Mouse (Mus musculus) hindbrain, embryonic 14.5 days (tissue): Measurements from ENCODE around the gene Otop3. TPM values are rescaled to one million over a fixed set of nuclear protein-coding genes. Genes with fewer than 3 reads are reported as not detected.

Experiments used
- ATAC-seq: fragments of 200-750 bp; cut with Nextera tagmentation; 2 replicates; pipeline ENCODE4 v1.8.0; 2017; ENCODE audit warnings: moderate number of reproducible peaks, mild to moderate bottlenecking, moderate TSS enrichment, moderate library complexity; ENCODE audit not compliant: low FRiP score
- DNase-seq: peaks from one replicate; pipeline ENCODE4 v3.0.0-alpha.2; 2015; ENCODE audit warnings: low spot score
- H3K27ac ChIP-seq: fragments of 300-500 bp; sonication (generic); 2 replicates; pipeline ENCODE4 v1.5.1; 2014; ENCODE audit warnings: mild to moderate bottlenecking, moderate library complexity
- H3K27me3 ChIP-seq: fragments of 300-500 bp; sonication (generic); 2 replicates; pipeline ENCODE4 v1.6.1; 2014; ENCODE audit warnings: mild to moderate bottlenecking, low read length, mixed read lengths; ENCODE audit not compliant: control insufficient read depth, insufficient read depth
- H3K36me3 ChIP-seq: fragments of 300-500 bp; sonication (generic); replicated peaks from 2 replicates; pipeline ENCODE4 v1.6.1; 2014; ENCODE audit not compliant: control insufficient read depth, insufficient read depth
- H3K4me1 ChIP-seq: fragments of 300-500 bp; sonication (generic); replicated peaks from 2 replicates; pipeline ENCODE4 v1.6.1; 2014; ENCODE audit warnings: antibody characterized with exemption, low read length, mixed read lengths; ENCODE audit not compliant: control insufficient read depth, insufficient read depth
- H3K4me2 ChIP-seq: fragments of 300-500 bp; sonication (generic); replicated peaks from 2 replicates; pipeline ENCODE4 v1.6.1; 2014; ENCODE audit warnings: mild to moderate bottlenecking, moderate library complexity
- H3K4me3 ChIP-seq: fragments of 300-500 bp; sonication (generic); replicated peaks from 2 replicates; pipeline ENCODE4 v1.5.1; 2014; ENCODE audit warnings: mild to moderate bottlenecking, low read length
- H3K9ac ChIP-seq: fragments of 300-500 bp; sonication (generic); 2 replicates; pipeline ENCODE4 v1.6.1; 2014
- H3K9me3 ChIP-seq: fragments of 300-500 bp; sonication (generic); 2 replicates; pipeline ENCODE4 v1.6.1; 2016; ENCODE audit warnings: low read length; ENCODE audit not compliant: control insufficient read depth
- WGBS: fragments of 180-500 bp; shearing (Covaris S2); extraction: QIAGEN DNeasy Blood & Tissue Kit; methylation state at CpG from one replicate; pipeline ENCODE4 v1.1.7; 2014; 5-methylcytosine and 5-hydroxymethylcytosine counted together
- polyA plus RNA-seq: library from polyadenylated mRNA; unstranded; fragments of >200 nt; fragmentation: Nextera tagmentation; extraction: Ambion mirVana; gene quantifications from 2 replicates; pipeline ENCODE4 v1.2.1, GENCODE M21; 2014

Gene Otop3
- polyA plus RNA-seq, result 1.8 and 1.9 TPM in 2 replicates

- Histone ChIP-seq H3K9ac (peak within 1 kb of the TSS; percentile 28; the same call in 1 of the 2 replicates), H3K27ac (no peak within 1 kb of the TSS), H3K9me3 (no peaks in the 10 kb centered on the region), H3K36me3 (no peaks in the 10 kb centered on the region), H3K4me1 (peaks cover 9% of the 10 kb centered on the region), H3K4me3 (peak within 1 kb of the TSS; percentile 26), H3K4me2 (peak within 1 kb of the TSS; percentile 66), H3K27me3 (peaks cover 40% of the 10 kb centered on the region)
- ATAC-seq, result no peak
- WGBS, result 3% methylated on average over 29 of the region's 29 CpGs
- no peak for DNase-seq
Measured at GRCm38 (mm10) chr11:115334531-115334930, at the start of gene Otop3. Gene Otop3, plus strand, starts transcription at chr11:115334731.

DNA sequence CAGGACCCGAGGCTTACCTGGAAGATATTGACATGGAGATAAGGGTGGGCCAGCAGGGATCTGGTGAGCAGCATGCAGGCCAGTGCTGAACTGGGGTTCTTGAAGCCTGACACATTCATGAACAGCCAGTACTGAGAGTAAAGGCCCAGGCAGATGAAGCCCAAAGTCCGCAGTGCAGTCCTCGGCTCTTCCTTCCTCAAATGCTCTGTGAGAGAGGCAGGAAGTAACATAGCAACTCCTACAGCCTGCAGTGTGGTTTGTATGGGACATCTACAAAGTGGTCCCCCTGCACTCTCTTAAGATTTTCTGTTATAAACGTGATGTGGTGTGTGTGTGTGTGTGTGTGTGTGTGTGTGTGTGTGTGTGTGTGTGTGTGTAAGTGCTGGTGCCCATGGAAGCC lies 49.2 kb upstream of the Otop3 start:
- Histone ChIP-seq H3K4me3 (no peak overlapping the region), H3K4me1 (0 out of 2 replicates have a peak, but pooled peaks cover 5% of the 10 kb centered on the region), H3K9ac (no peak overlapping the region), H3K36me3 (no peaks in the 10 kb centered on the region), H3K4me2 (no peak overlapping the region), H3K27ac (no peak overlapping the region), H3K27me3 (no peaks in the 10 kb centered on the region), H3K9me3 (no peaks in the 10 kb centered on the region)
- ATAC-seq (no peak), DNase-seq (no peak)
- WGBS, result 87% methylated on average over 4 of the region's 4 CpGs

DNA sequence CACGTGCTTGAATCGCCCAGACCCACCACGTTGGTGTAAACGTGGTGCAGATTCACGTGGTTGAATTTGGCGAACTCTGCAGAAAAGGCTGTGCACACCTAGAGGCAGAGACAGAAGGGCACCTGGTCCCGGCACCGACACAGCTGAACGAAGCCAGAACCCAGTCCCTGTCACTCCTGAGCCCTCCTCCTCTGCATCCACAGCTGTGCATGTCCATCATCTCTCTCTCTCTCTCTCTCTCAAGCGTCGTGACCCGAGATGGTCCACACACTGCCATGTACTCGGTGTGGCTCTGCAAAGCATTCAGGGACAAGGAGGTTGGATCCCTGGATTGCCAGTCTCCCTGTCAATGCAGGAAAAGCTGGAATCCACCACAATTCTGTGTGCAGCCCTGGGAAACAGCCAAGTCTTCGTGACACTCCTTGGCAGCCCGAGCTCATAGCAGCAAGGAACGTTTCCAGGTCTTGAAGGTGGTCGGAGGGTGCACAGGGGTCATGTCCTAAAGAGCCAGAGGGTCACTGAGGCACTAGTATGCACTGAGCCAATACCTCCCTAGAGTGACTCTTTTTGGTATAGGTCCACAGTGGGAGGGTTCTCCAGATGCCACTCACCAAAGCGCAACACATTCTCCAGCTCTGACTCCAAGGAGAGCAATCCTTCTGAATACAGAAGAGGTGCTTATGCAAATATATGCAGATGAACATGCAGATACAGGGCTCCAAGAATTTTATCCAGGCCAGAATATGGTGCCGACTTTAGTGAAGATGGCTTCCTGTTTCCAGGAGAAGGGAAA lies 48.1 kb upstream of the Otop3 start:
- Histone ChIP-seq H3K9ac (no peak overlapping the region), H3K9me3 (no peaks in the 10 kb centered on the region), H3K4me3 (no peak overlapping the region), H3K27ac (peak overlapping the region; percentile 26; the same call in 1 of the 2 replicates), H3K4me1 (0 out of 2 replicates have a peak, but pooled peaks cover 5% of the 10 kb centered on the region), H3K36me3 (no peaks in the 10 kb centered on the region), H3K4me2 (no peak overlapping the region), H3K27me3 (no peaks in the 10 kb centered on the region)
- DNase-seq, result no peak
- ATAC-seq, result no peak
- 68% methylated on average over 19 of the region's 19 CpGs for WGBS

DNA sequence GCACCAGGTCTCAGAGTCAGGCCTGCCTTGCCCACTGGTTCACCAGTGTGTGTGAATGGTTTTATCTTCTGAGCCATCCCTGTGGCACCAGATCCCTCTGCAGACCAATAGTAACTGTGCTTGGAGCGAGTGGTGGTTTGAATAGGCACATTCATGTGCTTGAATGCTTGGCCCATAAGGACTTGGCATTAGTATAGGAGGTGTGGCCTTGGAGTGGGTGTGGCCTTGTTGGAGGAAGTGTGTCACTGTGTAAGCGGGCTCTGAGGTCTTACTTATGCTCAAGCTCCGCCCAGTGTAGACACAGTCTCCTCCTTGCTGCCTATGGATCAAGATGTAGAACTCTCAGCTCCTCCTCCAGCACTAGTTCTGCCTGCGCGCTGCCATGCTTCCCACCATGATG lies 47.1 kb upstream of the Otop3 start:
- WGBS, result 87% methylated on average over 5 of the region's 5 CpGs
- no peak for ATAC-seq

DNA sequence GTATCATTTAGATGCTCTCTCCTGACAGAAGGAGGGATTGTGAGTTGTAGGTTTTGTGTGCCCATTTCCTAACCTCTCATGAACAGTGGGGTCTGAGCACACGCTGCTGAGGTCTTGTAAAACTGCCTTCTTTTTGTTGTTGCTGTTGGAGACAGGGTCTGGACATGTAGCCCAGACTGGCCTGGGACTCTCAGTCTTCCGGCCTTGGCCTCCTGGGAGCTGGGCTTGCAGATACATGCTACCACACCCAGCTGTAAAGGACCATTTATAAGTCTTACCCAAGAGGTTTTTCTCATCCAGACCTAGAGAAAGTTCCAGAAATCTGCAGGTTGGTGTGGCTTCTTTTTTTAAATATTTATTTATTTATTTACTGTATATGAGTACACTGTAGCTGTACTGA lies 46.2 kb upstream of the Otop3 start:
- H3K4me2 ChIP-seq, result no peak overlapping the region
- no peak overlapping the region for H3K27ac ChIP-seq
- ATAC-seq (no peak), DNase-seq (no peak)
- no peaks in the 10 kb centered on the region for H3K27me3 ChIP-seq
- H3K9me3 ChIP-seq, result no peaks in the 10 kb centered on the region
- no peak overlapping the region for H3K4me3 ChIP-seq
- H3K9ac ChIP-seq, result no peak overlapping the region
- WGBS, result 95% methylated on average over 2 of the region's 2 CpGs
- no peaks in the 10 kb centered on the region for H3K36me3 ChIP-seq
- H3K4me1 ChIP-seq, result 0 out of 2 replicates have a peak, but pooled peaks cover 5% of the 10 kb centered on the region

More for the DNA sequence above, 47.1 kb upstream of the Otop3 start:
- Histone ChIP-seq H3K4me1 (0 out of 2 replicates have a peak, but pooled peaks cover 5% of the 10 kb centered on the region), H3K27me3 (no peaks in the 10 kb centered on the region), H3K4me3 (no peak overlapping the region), H3K9ac (no peak overlapping the region), H3K9me3 (no peaks in the 10 kb centered on the region), H3K4me2 (no peak overlapping the region), H3K27ac (no peak overlapping the region), H3K36me3 (no peaks in the 10 kb centered on the region)
- no peak for DNase-seq

GRCm38 (mm10) chr11:115289885-115290284 lies 44.6 kb upstream of the Otop3 start:
- Histone ChIP-seq H3K9ac (no peak overlapping the region), H3K4me3 (no peak overlapping the region), H3K4me1 (0 out of 2 replicates have a peak, but pooled peaks cover 5% of the 10 kb centered on the region), H3K27ac (no peak overlapping the region), H3K36me3 (no peaks in the 10 kb centered on the region), H3K4me2 (no peak overlapping the region), H3K27me3 (no peaks in the 10 kb centered on the region), H3K9me3 (no peaks in the 10 kb centered on the region)
- 81% methylated on average over 8 of the region's 8 CpGs for WGBS
- no peak for DNase-seq
- ATAC-seq, result no peak

DNA sequence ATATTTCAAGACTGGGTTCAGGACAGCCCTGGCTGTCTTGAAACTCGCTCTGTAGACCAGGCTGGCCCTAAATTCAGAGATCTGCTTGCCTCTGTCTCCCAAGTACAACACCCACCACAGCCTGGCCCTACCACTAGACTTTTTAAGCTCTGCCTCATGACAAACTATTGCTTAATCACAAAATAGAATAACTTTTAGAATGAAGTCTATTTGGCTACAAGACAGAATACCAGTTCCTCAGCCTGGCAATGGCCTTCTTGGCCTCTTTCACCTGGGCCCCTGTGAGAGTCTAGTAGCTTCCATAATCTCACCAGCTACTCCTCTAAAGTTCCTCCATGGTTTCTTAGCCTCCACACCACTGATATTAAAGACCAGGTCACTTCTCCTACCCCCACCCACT lies 44.2 kb upstream of the Otop3 start:
- WGBS, result 84% methylated on average over 1 of the region's 1 CpGs
- H3K36me3 ChIP-seq, result no peaks in the 10 kb centered on the region
- H3K27me3 ChIP-seq, result no peaks in the 10 kb centered on the region
- H3K27ac ChIP-seq, result no peak overlapping the region
- no peak overlapping the region for H3K4me2 ChIP-seq
- DNase-seq (no peak), ATAC-seq (no peak)
- H3K9ac ChIP-seq, result no peak overlapping the region
- no peak overlapping the region for H3K4me3 ChIP-seq
- 0 out of 2 replicates have a peak, but pooled peaks cover 5% of the 10 kb centered on the region for H3K4me1 ChIP-seq
- H3K9me3 ChIP-seq, result no peaks in the 10 kb centered on the region

DNA sequence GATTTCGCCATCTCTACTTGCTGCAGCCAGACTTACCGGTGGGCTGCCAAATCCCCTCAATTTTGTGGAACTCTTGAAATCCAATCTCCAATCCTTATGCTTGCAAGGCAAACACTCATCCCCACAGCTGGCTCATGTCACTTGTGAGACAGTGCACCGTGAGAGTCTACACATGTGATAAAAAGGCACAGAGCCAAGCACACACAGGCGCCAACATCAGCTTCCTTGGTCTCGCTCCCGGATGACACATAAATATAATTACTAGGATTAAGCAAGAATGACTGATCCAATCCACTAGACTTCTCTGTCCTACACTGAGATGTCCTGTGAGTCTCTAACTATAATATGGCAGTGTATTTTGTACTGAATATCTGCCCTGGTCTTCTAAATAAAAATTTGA lies 43.6 kb upstream of the Otop3 start:
- Histone ChIP-seq H3K36me3 (no peaks in the 10 kb centered on the region), H3K4me3 (no peak overlapping the region), H3K27ac (no peak overlapping the region), H3K4me2 (no peak overlapping the region), H3K27me3 (no peaks in the 10 kb centered on the region), H3K9me3 (no peaks in the 10 kb centered on the region), H3K4me1 (0 out of 2 replicates have a peak, but pooled peaks cover 5% of the 10 kb centered on the region), H3K9ac (no peak overlapping the region)
- WGBS, result 81% methylated on average over 6 of the region's 6 CpGs
- ATAC-seq (no peak), DNase-seq (no peak)

DNA sequence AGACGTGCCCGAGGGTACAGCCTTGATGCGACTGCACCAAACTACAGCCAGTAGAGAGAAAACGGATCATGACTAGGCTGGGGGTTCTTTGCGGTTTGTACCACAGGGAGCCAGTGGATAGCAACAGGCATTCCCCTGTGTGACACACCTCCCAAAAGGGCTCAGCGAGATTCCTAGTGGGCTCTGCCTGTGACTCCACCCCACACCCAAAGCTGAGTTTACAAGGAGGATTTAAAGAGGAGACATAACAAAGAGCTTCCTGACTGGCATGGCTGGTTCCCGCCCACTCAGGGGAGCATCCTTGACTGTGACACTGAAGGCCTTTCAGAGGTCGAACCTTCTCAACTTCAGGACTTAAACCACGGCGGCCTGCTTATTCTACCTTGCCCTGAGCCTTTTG lies 43.0 kb upstream of the Otop3 start:
- no peak for DNase-seq
- no peak for ATAC-seq
- WGBS, result 85% methylated on average over 10 of the region's 10 CpGs
- Histone ChIP-seq H3K27ac (no peak overlapping the region), H3K4me2 (no peak overlapping the region), H3K4me3 (no peak overlapping the region), H3K9ac (no peak overlapping the region), H3K4me1 (peaks cover 4% of the 10 kb centered on the region), H3K27me3 (peaks cover 3% of the 10 kb centered on the region; the same call in 1 of the 2 replicates), H3K9me3 (no peaks in the 10 kb centered on the region), H3K36me3 (no peaks in the 10 kb centered on the region)
